Mouse (Mus musculus): ENCODE results near the gene Gzmm. TPM values are rescaled to one million over a fixed set of nuclear protein-coding genes. Genes with fewer than 3 reads are reported as not detected.
A peak's percentile ranks its signal among the peaks of the same experiment; 100 is the strongest.

The Gzmm gene
- polyA plus RNA-seq, 1 experiment from 2014 or later: 0.75 TPM

GRCm38 (mm10) chr10:79717640-79718357 is 29.0 kb downstream of the Gzmm start:
- no peak overlapping the region for H3K9ac ChIP-seq (replicated peaks; ENCODE audit: low read length)
- H3K4me1 ChIP-seq (ENCODE audit: insufficient read depth, low read length): peaks cover 13% of the 10 kb centered on the region
- WGBS: 3% methylated on average over 43 of the region's 43 CpGs
- peaks cover 49% of the 10 kb centered on the region for H3K27me3 ChIP-seq (ENCODE audit: insufficient read depth, low read length)
- ATAC-seq (ENCODE audit: low FRiP score, low TSS enrichment): no peak; the same call in 1 of the 2 replicates
- H3K9me3 ChIP-seq (ENCODE audit: low read length): no peaks in the 10 kb centered on the region
- H3K4me3 ChIP-seq (ENCODE audit: low read length): peak overlapping the region; percentile 62
- no peaks in the 10 kb centered on the region for H3K36me3 ChIP-seq (ENCODE audit: insufficient read depth, low read length)
- H3K27ac ChIP-seq (ENCODE audit: low read length): no peak overlapping the region
- H3K4me2 ChIP-seq (replicated peaks; ENCODE audit: low read depth, low read length): peak overlapping the region; percentile 99

DNA sequence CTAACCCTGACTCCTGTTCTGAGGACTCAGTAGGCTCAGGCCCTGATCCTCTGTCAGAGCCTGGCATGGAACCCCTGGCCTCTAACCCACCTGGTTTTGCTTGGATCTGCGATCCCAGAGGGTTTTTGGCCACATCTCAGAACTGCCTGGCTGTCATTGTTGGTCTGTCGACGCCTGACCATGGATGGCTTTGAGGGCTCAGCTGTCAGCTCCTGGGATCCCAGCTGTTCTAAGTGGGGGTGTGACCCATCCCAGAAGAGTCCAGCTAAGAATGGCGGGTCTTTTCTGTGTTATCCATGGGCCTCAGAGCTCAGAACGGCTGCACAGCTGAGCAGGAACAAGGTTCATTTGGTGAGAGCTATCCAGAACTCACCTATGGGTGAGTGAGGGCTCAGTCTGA is 32.3 kb downstream of the Gzmm start:
- WGBS: 69% methylated on average over 5 of the region's 5 CpGs
- no peak overlapping the region for H3K27ac ChIP-seq (ENCODE audit: low read length)
- ATAC-seq (ENCODE audit: low FRiP score, low TSS enrichment): no peak
- peaks cover 32% of the 10 kb centered on the region for H3K27me3 ChIP-seq (ENCODE audit: insufficient read depth, low read length)
- no peak overlapping the region for H3K4me2 ChIP-seq (replicated peaks; ENCODE audit: low read depth, low read length)
- H3K9ac ChIP-seq (replicated peaks; ENCODE audit: low read length): no peak overlapping the region
- H3K4me1 ChIP-seq (ENCODE audit: insufficient read depth, low read length): peaks cover 17% of the 10 kb centered on the region
- no peaks in the 10 kb centered on the region for H3K9me3 ChIP-seq (ENCODE audit: low read length)
- no peaks in the 10 kb centered on the region for H3K36me3 ChIP-seq (ENCODE audit: insufficient read depth, low read length)
- no peak overlapping the region for H3K4me3 ChIP-seq (ENCODE audit: low read length)

- H3K27ac ChIP-seq (ENCODE audit: low read length): no peak overlapping the region
- H3K4me2 ChIP-seq (replicated peaks; ENCODE audit: low read depth, low read length): no peak overlapping the region
- H3K4me1 ChIP-seq (ENCODE audit: insufficient read depth, low read length): peaks cover 9% of the 10 kb centered on the region
- no peak for ATAC-seq (ENCODE audit: low FRiP score, low TSS enrichment)
- no peaks in the 10 kb centered on the region for H3K36me3 ChIP-seq (ENCODE audit: insufficient read depth, low read length)
- no peak overlapping the region for H3K9ac ChIP-seq (replicated peaks; ENCODE audit: low read length)
- peaks cover 13% of the 10 kb centered on the region for H3K27me3 ChIP-seq (ENCODE audit: insufficient read depth, low read length)
- H3K9me3 ChIP-seq (ENCODE audit: low read length): no peaks in the 10 kb centered on the region
- 66% methylated on average over 6 of the region's 6 CpGs for WGBS
- no peak overlapping the region for H3K4me3 ChIP-seq (ENCODE audit: low read length)
Observed at GRCm38 (mm10) chr10:79723047-79723446, 34.2 kb downstream of the Gzmm start.

DNA sequence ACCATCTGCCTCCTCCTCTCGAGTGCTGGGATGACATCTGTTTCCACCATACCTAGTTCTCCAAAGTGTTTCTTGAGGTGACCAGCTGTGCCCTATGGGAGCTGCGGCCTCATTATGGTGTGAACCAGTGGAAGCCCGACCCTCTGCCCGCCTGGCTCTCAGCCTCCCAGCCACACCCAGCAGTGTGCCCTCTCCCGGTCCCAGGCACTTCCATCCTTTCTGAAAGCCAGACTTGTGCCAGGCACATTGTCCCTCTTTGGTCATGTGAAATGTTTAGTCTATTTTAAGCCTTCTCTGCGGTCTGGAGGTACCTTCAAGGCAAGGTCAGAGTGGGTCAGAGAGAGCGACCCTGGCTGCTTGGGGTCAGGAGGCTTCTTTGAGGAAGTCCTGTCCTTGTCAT is 34.9 kb downstream of the Gzmm start:
- no peaks in the 10 kb centered on the region for H3K36me3 ChIP-seq (ENCODE audit: insufficient read depth, low read length)
- no peak for ATAC-seq (ENCODE audit: low FRiP score, low TSS enrichment)
- H3K9ac ChIP-seq (replicated peaks; ENCODE audit: low read length): no peak overlapping the region
- H3K27me3 ChIP-seq (ENCODE audit: insufficient read depth, low read length): peaks cover 6% of the 10 kb centered on the region
- H3K9me3 ChIP-seq (ENCODE audit: low read length): no peaks in the 10 kb centered on the region
- H3K27ac ChIP-seq (ENCODE audit: low read length): no peak overlapping the region
- H3K4me3 ChIP-seq (ENCODE audit: low read length): no peak overlapping the region
- 79% methylated on average over 7 of the region's 7 CpGs for WGBS
- no peak overlapping the region for H3K4me2 ChIP-seq (replicated peaks; ENCODE audit: low read depth, low read length)
- H3K4me1 ChIP-seq (ENCODE audit: insufficient read depth, low read length): peaks cover 12% of the 10 kb centered on the region

- peak; percentile 71 for ATAC-seq (ENCODE audit: low FRiP score, low TSS enrichment)
- Histone ChIP-seq H3K4me1 (ENCODE audit: insufficient read depth, low read length) (peaks cover 12% of the 10 kb centered on the region), H3K36me3 (ENCODE audit: insufficient read depth, low read length) (no peaks in the 10 kb centered on the region), H3K9me3 (ENCODE audit: low read length) (no peaks in the 10 kb centered on the region), H3K27me3 (ENCODE audit: insufficient read depth, low read length) (no peaks in the 10 kb centered on the region), H3K4me2 (replicated peaks; ENCODE audit: low read depth, low read length) (no peak overlapping the region), H3K4me3 (ENCODE audit: low read length) (no peak overlapping the region), H3K9ac (replicated peaks; ENCODE audit: low read length) (no peak overlapping the region), H3K27ac (ENCODE audit: low read length) (peak overlapping the region; percentile 25; the same call in 1 of the 2 replicates)
- WGBS: 14% methylated on average over 11 of the region's 11 CpGs
Observed at GRCm38 (mm10) chr10:79726090-79726489, 37.3 kb downstream of the Gzmm start.

DNA sequence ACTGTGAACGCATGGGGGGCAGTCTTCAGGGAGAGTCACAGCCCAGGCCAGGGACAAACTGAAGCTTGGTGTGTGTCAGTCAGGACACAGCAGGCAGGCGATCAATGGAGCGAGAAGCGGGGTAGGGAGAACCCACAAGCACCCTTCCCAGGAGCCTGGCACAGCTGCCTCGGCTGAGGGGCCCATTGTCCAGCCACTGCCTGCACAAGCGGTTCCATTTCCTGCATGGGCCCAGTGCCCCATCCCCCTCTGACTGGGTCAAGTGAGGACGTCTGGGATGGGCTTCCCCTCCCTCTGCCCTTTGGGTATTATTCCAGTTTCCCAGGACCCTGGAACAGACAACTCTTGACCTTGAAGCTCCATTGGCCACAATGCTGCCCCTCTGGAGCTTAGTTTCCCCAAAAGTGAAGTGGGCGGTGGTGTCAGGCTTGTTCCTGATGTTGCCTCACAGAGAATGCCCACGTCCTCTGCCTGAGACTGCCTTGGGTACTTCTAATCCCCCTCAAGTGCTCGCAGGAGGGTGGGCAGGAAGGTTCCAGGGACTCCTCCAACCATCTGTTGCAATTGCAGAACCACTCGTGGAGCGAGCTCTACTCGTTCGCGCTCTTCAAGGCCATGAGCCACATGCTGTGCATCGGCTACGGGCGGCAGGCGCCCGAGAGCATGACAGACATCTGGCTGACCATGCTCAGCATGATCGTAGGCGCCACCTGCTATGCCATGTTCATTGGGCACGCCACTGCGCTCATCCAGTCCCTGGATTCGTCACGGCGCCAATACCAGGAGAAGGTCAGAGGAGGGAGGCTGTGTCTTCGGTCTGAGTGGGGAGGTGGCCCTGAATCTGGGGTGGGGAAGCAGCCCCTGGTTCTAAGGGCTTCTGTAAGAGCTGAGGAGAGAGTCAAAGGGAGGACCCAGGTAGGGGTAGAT is 39.8 kb downstream of the Gzmm start:
- 67% methylated on average over 28 of the region's 28 CpGs for WGBS

GRCm38 (mm10) chr10:79729357-79729965 is 40.6 kb downstream of the Gzmm start:
- Histone ChIP-seq H3K4me3 (ENCODE audit: low read length) (no peak overlapping the region), H3K36me3 (ENCODE audit: insufficient read depth, low read length) (peaks cover 18% of the 10 kb centered on the region), H3K4me2 (replicated peaks; ENCODE audit: low read depth, low read length) (no peak overlapping the region), H3K9me3 (ENCODE audit: low read length) (peaks cover 4% of the 10 kb centered on the region; the same call in 1 of the 2 replicates), H3K27ac (ENCODE audit: low read length) (no peak overlapping the region), H3K27me3 (ENCODE audit: insufficient read depth, low read length) (no peaks in the 10 kb centered on the region), H3K4me1 (ENCODE audit: insufficient read depth, low read length) (peaks cover 12% of the 10 kb centered on the region), H3K9ac (replicated peaks; ENCODE audit: low read length) (no peak overlapping the region)
- no peak for ATAC-seq (ENCODE audit: low FRiP score, low TSS enrichment)
- WGBS: 72% methylated on average over 13 of the region's 13 CpGs

More for the DNA sequence above, 39.8 kb downstream of the Gzmm start:
- H3K9me3 ChIP-seq (ENCODE audit: low read length): peaks cover 4% of the 10 kb centered on the region; the same call in 1 of the 2 replicates
- peaks cover 12% of the 10 kb centered on the region for H3K4me1 ChIP-seq (ENCODE audit: insufficient read depth, low read length)
- H3K4me2 ChIP-seq (replicated peaks; ENCODE audit: low read depth, low read length): no peak overlapping the region
- H3K27me3 ChIP-seq (ENCODE audit: insufficient read depth, low read length): no peaks in the 10 kb centered on the region
- H3K4me3 ChIP-seq (ENCODE audit: low read length): no peak overlapping the region
- no peak for ATAC-seq (ENCODE audit: low FRiP score, low TSS enrichment)
- H3K36me3 ChIP-seq (ENCODE audit: insufficient read depth, low read length): peaks cover 9% of the 10 kb centered on the region; the same call in 1 of the 2 replicates
- H3K9ac ChIP-seq (replicated peaks; ENCODE audit: low read length): no peak overlapping the region
- no peak overlapping the region for H3K27ac ChIP-seq (ENCODE audit: low read length)

DNA sequence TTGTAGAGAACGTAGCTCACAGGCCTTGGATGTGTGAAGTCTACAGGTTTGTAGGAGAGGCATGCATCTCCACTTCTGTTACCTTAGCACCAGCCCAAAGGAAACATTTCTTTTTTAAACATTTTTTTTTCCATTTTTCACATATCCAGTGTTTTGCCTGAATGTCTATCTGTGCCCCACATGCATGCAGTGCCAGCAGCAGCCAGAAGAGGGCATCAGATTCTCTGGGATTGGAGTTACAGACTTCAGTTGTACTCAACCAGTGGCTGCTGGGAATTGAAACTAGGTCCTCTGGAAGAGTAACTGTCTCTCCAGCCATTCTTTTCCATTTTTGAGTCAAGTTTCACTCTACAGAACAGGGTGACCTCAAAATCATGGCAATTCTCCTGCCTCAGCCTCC is 43.7 kb downstream of the Gzmm start:
- 95% methylated on average over 1 of the region's 1 CpGs for WGBS
- peaks cover 48% of the 10 kb centered on the region for H3K36me3 ChIP-seq (ENCODE audit: insufficient read depth, low read length)
- H3K4me2 ChIP-seq (replicated peaks; ENCODE audit: low read depth, low read length): no peak overlapping the region
- no peak overlapping the region for H3K4me3 ChIP-seq (ENCODE audit: low read length)
- no peaks in the 10 kb centered on the region; the same call in 1 of the 2 replicates for H3K27me3 ChIP-seq (ENCODE audit: insufficient read depth, low read length)
- 0 out of 2 replicates have a peak, but pooled peaks cover 7% of the 10 kb centered on the region for H3K4me1 ChIP-seq (ENCODE audit: insufficient read depth, low read length)
- H3K9ac ChIP-seq (replicated peaks; ENCODE audit: low read length): no peak overlapping the region
- ATAC-seq (ENCODE audit: low FRiP score, low TSS enrichment): no peak
- H3K9me3 ChIP-seq (ENCODE audit: low read length): peaks cover 29% of the 10 kb centered on the region
- no peak overlapping the region for H3K27ac ChIP-seq (ENCODE audit: low read length)

- 92% methylated on average over 15 of the region's 15 CpGs for WGBS
- H3K27ac ChIP-seq (ENCODE audit: low read length): no peak overlapping the region
- no peak for ATAC-seq (ENCODE audit: low FRiP score, low TSS enrichment)
- H3K4me1 ChIP-seq (ENCODE audit: insufficient read depth, low read length): 0 out of 2 replicates have a peak, but pooled peaks cover 5% of the 10 kb centered on the region
- no peaks in the 10 kb centered on the region; the same call in 1 of the 2 replicates for H3K27me3 ChIP-seq (ENCODE audit: insufficient read depth, low read length)
- H3K4me3 ChIP-seq (ENCODE audit: low read length): no peak overlapping the region
- no peak overlapping the region for H3K4me2 ChIP-seq (replicated peaks; ENCODE audit: low read depth, low read length)
- peaks cover 43% of the 10 kb centered on the region for H3K9me3 ChIP-seq (ENCODE audit: low read length)
- no peak overlapping the region for H3K9ac ChIP-seq (replicated peaks; ENCODE audit: low read length)
- peaks cover 62% of the 10 kb centered on the region for H3K36me3 ChIP-seq (ENCODE audit: insufficient read depth, low read length)
Observed at GRCm38 (mm10) chr10:79733847-79734246, 45.0 kb downstream of the Gzmm start.
